Mouse (Mus musculus): ENCODE data around the gene Fam219b.

- TF ChIP-seq CTCF (IDR thresholded peaks at IDR 0.05; ENCODE audit: low read depth, low read length) (no peak), TAL1 (conservative IDR thresholded peaks at IDR 0.05; ENCODE audit: low read depth, low read length) (no peak), GATA2 (IDR thresholded peaks at IDR 0.05; ENCODE audit: borderline replicate concordance, low read depth, low read length) (no peak), GATA1 (IDR thresholded peaks at IDR 0.05; ENCODE audit: borderline replicate concordance, low read length) (no peak), POLR2AphosphoS5 (IDR thresholded peaks at IDR 0.05; ENCODE audit: insufficient replicate concordance, low read depth, low read length) (no peak)
These were observed 17.4 kb downstream of the Fam219b start for GRCm38 (mm10) chr9:57554753-57555152.
